Mouse (Mus musculus): ENCODE results near the gene Slc6a5. TPM values are rescaled to one million over a fixed set of nuclear protein-coding genes. Genes with fewer than 3 reads are reported as not detected.
"Not testable (repeated sequence)": the region's sequence is repeated elsewhere in the genome, so short reads cannot be mapped to it uniquely, and the experiment has no call there.

The Slc6a5 gene
- total RNA-seq, 2 experiments from 2014 or later: not detected

DNA sequence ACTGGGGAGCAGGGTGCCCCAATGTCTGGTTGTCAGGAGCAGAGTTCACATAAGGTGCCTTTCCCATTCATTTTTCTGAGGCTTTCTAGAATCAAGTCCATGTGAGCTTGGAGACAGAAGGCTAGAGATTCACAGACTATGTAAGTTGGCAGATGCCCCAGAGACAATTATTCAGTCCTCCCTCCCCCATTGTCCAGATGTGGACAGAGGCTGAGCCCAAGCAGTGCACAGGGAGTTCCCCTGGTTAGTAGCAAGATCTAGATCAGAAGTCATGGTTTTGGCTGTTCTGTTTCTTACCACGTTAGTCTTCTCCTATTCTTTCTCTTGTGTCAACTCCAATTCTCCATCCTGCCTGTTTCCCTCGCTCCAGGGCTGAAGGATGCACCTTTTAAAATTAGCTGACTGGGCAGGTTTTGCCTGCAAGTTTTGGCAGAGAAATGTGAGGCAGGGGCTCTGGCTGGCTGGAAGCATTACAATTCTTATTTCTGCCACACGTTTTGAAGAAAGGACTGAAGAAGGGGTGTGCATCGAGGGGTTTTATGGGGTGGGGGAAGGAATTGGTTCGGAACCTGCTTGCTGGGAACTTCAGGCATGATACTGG lies 3.9 kb downstream of the Slc6a5 start:
- DNase-seq: no peak

GRCm38 (mm10) chr7:49914946-49915345 lies 5.0 kb downstream of the Slc6a5 start:
- DNase-seq: no peak

DNA sequence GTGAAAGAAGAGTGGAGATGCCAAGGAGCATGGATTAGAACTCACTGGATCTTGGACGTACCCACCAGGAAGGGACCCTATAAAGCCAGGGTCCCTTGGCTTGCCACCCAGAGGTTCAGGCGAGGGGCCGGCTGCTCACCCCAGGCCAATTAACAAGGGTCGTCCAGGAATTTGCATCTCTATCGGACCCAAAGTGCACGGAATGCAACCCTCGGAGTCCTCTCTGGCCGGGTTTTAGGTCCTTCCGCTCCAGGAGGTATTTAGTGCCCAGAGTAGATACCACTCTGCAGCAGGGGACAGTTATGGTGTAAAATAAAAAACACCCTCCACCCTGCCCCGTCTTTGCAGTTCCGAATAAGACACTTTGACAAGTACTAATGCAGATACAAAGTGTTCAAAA lies 5.5 kb downstream of the Slc6a5 start:
- no peak for DNase-seq

- no peak for DNase-seq
Measured at GRCm38 (mm10) chr7:49919494-49919893, 9.5 kb downstream of the Slc6a5 start.

- no peak for DNase-seq
Measured at GRCm38 (mm10) chr7:49920751-49921150, 10.8 kb downstream of the Slc6a5 start.

DNA sequence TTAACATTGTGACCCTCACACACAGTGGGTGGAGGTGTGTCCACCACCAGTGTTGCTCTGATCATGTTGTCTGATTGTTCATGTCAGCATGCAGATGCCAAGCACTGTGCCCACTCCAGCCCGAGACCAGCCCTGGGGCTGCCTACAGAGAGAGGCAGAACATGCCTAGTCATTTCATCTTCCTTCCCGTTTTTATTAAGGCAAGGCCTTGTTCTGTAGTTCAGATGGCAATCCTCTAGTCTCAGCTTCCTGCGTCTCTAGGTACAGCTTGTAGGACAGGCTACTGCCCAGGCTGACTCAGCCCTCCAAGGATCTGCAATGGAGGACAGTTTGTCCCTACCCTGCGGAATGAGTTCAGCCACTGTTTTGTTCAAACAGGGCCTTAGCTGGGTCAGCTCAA lies 13.0 kb downstream of the Slc6a5 start:
- no peak for DNase-seq

DNA sequence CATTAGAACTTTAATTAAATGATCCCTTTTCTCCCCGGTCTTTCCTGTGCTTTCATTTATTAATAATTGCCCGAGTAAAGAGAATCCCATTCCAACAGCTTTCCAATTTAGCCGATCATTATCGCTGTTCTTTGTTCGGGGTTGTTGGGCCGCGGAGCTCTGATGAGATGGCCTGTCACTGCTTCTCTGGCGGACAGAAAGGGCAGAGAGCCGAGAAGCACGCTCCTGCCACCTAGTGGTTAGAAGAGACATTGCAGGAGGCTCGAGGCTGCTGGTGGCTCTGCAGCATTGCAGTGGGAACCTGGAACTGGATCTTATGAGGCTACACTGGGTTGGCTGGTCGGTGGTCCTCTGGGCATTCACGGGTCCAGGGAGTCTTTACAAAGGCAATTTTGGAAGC lies 13.4 kb downstream of the Slc6a5 start:
- DNase-seq: peak; percentile 64

GRCm38 (mm10) chr7:49928571-49928970 lies 18.6 kb downstream of the Slc6a5 start:
- no peak for DNase-seq

DNA sequence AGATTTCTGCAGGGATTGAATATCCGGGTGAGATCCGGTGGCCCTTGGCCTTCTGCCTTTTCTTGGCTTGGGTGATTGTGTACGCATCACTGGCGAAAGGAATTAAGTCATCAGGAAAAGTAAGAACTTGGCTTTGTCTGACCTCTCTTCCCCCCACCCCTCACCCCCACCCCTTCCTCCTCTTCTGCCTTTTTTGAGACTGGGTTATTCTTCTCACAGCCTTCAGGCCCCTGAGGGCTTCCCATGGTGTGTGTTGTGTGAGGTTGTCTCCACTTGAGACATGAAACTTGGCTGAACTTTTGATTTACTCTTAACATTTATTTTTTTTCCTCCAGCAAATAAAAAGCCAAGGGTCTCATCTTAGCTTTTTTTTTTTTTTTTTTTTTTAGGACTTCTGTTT lies 20.1 kb downstream of the Slc6a5 start:
- no peak for DNase-seq

- DNase-seq: not testable (repeated sequence)
Measured at GRCm38 (mm10) chr7:49933386-49934115, 23.6 kb downstream of the Slc6a5 start.

GRCm38 (mm10) chr7:49936821-49937220 lies 26.9 kb downstream of the Slc6a5 start:
- no peak for DNase-seq

- DNase-seq: no peak
Measured at GRCm38 (mm10) chr7:49942023-49942422, 32.1 kb downstream of the Slc6a5 start.

GRCm38 (mm10) chr7:49942490-49942889 lies 32.5 kb downstream of the Slc6a5 start:
- DNase-seq: no peak

DNA sequence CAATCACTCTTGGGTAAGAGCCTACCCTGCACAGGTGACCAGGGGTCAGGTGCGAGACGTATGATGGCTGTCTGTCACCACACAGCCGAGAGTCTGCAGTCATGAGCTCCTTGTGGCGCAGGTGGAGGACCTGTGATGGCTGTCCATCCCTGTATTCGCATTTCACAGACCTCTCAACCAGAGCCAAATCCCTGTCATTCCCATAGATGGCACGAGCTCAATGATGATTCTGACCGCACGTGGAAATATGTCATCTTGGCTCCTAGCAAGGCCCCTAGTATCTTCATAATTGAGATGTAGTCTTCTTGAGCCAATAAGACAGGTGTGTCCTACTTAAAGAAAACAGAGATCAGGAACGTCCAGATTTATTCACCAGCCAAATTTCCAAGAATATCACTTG lies 36.7 kb downstream of the Slc6a5 start:
- DNase-seq: no peak

GRCm38 (mm10) chr7:49953546-49954181 lies 43.7 kb downstream of the Slc6a5 start:
- DNase-seq: no peak

- DNase-seq: no peak
Measured at GRCm38 (mm10) chr7:49954834-49955233, 44.9 kb downstream of the Slc6a5 start.

DNA sequence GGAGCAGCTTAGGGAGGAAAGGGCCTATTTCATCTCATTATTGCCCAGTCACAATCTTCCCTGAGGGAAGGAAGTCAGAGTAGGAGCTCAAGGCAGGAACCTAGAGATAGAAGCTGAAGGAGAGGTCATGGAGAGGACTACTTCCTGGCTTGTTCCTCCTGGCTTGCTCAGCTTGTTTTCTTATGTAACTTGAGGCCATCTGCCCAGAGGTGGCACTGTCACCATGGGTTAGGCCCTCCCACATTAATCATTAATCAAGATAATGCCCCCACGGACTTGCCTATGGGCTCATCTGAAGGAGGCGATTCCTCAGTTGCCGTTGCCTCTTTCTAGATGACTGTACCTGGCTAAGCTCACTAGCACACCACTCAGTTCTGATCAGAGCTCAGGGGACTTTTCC lies 47.2 kb downstream of the Slc6a5 start:
- no peak for DNase-seq

DNA sequence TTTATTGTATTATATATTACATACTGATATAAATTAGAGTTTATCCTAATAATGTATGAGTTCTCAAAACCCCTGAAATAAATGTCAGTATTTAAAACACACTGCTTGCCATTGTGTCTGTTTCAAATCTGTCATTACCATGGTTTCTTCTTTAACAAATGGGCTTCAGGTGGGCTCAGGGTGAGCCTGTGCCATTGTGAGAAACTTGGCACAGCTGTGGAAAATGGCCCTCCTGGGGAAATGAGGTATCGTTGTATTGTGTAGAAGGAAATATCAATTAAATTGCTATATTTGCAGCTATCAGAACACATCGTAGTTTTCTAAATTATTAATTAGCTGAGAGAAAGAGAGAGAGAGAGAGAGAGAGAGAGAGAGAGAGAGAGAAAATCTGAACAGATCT lies 53.8 kb downstream of the Slc6a5 start:
- DNase-seq: no peak

DNA sequence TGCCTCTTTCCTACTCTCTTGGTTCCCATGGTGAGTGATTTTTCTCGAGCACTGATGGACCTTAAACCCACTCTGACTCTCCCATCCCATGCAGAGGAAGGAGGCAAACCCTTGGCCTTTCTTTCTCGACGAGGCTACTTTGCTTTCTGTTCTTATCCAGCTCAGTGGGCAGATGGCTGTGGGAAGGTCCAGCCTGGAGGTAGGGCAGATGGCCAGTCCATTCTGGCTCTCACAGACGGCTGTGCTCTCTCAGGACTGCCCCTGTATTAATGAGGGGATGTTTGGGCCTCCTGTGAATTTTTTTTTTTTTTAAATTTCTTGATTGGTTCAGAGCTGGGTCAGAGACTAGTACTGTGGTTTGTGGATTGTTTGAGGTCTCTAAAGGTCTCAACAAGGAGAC lies 59.6 kb downstream of the Slc6a5 start:
- no peak for DNase-seq

GRCm38 (mm10) chr7:49974841-49975440 lies 65.0 kb downstream of the Slc6a5 start, which contains the start of gene Nell1:
Gene Nell1 (plus strand): TSS chr7:49974864.
- DNase-seq: no peak

- no peak for DNase-seq
Measured at GRCm38 (mm10) chr7:49975441-49976121, 65.6 kb downstream of the Slc6a5 start.

DNA sequence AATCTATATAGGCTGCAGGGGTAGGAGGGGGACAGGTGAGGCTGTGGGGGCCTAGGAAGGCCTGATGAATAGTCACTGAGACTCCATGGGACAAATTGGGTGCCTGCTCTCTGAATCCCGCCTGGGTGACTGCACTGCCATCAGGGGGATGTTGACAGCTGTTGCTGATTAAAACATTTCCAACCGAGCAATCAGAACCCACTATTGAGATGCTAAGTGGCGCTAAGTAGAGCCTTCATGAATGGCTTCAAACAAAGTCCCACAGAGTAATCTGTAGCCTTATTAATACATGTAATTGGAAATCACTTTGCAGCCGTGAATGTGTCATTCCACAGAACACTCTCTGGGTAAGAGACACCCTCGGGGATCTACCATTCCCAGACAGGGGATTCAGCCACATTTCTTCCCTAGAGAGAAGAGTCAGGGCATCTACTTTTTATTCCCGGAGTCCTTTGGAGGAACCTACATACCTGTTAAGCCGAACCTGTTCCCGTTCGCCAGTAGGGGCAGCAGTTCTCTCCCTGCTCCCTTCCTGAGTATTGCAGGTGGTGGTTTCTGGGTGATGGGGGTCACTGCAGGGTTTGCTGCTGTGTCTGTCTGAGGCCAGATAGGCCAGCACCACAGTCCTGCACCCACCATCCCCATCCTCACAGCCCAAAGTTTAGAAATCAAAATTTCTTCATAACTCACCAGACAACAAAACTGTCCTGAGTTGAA lies 71.7 kb downstream of the Slc6a5 start:
- DNase-seq: no peak
